ENCODE assay signal across 29 mouse cellular contexts in the genomic region with DNA sequence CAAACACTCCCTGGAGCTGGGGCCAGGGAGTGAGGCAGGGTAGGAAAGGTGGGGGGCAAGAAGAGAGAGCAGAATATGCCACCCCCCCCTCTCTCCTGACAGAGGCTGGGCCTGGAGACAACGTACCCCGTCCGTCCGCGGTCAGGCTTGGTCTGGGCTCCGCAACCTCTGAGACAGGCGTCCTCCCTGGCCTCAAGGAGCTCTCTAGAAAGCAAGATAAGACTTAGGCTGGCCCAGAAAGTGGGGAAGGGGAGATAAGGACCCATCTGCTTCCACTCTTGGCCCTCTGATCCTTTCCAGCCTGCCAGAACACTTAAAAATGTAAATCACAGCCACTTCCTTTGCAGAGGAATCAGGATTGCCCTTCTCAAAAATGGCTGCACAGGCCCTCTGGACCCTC. TPM values are rescaled to one million over a fixed set of nuclear protein-coding genes. Genes with fewer than 3 reads are reported as not detected.
DNase-seq lines count a peak whose midpoint lies in the region; ATAC-seq and TF ChIP-seq lines count a peak whose summit lies in the region.
"Had no signal": no experiment of that assay in that cellular context is flagged by ENCODE, and none has a peak within 500 bp of the region (broad histone marks: within the 10 kb centered on the region; RNA-seq: fewer than 3 reads in every experiment).

No protein-coding gene starts in this region.

- peak overlapping the region; percentile 50; the same call in 1 of the 2 replicates for H3K27ac ChIP-seq in heart, embryonic 13.5 days (replicated peaks)
- no peak overlapping the region for H3K27ac ChIP-seq in midbrain, embryonic 11.5 days (ENCODE audit: low read depth, low read length)
- H3K27ac ChIP-seq in midbrain, embryonic 15.5 days = no peak overlapping the region
- H3K27ac ChIP-seq in intestine, embryonic 16.5 days (ENCODE audit: low read length) = peak overlapping the region; percentile 7; the same call in 1 of the 2 replicates
- H3K27ac ChIP-seq in gastrocnemius, adult 2 months = no peak overlapping the region
- H3K27ac ChIP-seq: hindbrain, embryonic 13.5 days; kidney, embryonic 15.5 days; liver, embryonic 14.5 days; macrophage; midbrain, embryonic 10.5 days; neural tube, embryonic 15.5 days had no signal

- no peaks in the 10 kb centered on the region for H3K36me3 ChIP-seq in heart, embryonic 13.5 days
- no peaks in the 10 kb centered on the region for H3K36me3 ChIP-seq in midbrain, embryonic 11.5 days (ENCODE audit: control insufficient read depth, insufficient read depth, low read length)
- H3K36me3 ChIP-seq in midbrain, embryonic 15.5 days (replicated peaks) = no peaks in the 10 kb centered on the region
- no peaks in the 10 kb centered on the region for H3K36me3 ChIP-seq in intestine, embryonic 16.5 days (ENCODE audit: control insufficient read depth, insufficient read depth, low read length)
- H3K36me3 ChIP-seq: hindbrain, embryonic 13.5 days; kidney, embryonic 15.5 days; midbrain, embryonic 10.5 days; neural tube, embryonic 15.5 days had no signal

- no peak for ATAC-seq in heart, embryonic 13.5 days (ENCODE audit: extremely low read depth, insufficient number of reproducible peaks, low FRiP score, low TSS enrichment)
- ATAC-seq in midbrain, embryonic 11.5 days (ENCODE audit: low FRiP score) = no peak
- no peak for ATAC-seq in midbrain, embryonic 15.5 days (replicated peaks)
- 0 out of 2 replicates have a peak, but pooled peaks have one; percentile 40 for ATAC-seq in intestine, embryonic 16.5 days
- ATAC-seq: inflammation-experienced regulatory T-cells, adult 6 months had no signal

- H3K9ac ChIP-seq in heart, embryonic 13.5 days = peak overlapping the region; percentile 56
- H3K9ac ChIP-seq in midbrain, embryonic 11.5 days (ENCODE audit: low read length) = no peak overlapping the region
- no peak overlapping the region for H3K9ac ChIP-seq in midbrain, embryonic 15.5 days
- H3K9ac ChIP-seq in intestine, embryonic 16.5 days (ENCODE audit: low read depth, low read length) = no peak overlapping the region
- H3K9ac ChIP-seq: hindbrain, embryonic 13.5 days; kidney, embryonic 15.5 days; liver, embryonic 14.5 days; neural tube, embryonic 15.5 days had no signal

- no peaks in the 10 kb centered on the region for H3K9me3 ChIP-seq in heart, embryonic 13.5 days
- H3K9me3 ChIP-seq in midbrain, embryonic 11.5 days (ENCODE audit: control insufficient read depth, low read length) = no peaks in the 10 kb centered on the region
- no peaks in the 10 kb centered on the region for H3K9me3 ChIP-seq in midbrain, embryonic 15.5 days
- H3K9me3 ChIP-seq in intestine, embryonic 16.5 days (ENCODE audit: control insufficient read depth, low read length) = no peaks in the 10 kb centered on the region
- H3K9me3 ChIP-seq: hindbrain, embryonic 13.5 days; kidney, embryonic 15.5 days; midbrain, embryonic 10.5 days; neural tube, embryonic 15.5 days had no signal

- H3K4me1 ChIP-seq in heart, embryonic 13.5 days = peaks cover 29% of the 10 kb centered on the region
- no peaks in the 10 kb centered on the region for H3K4me1 ChIP-seq in midbrain, embryonic 11.5 days (ENCODE audit: control insufficient read depth, insufficient read depth, low read length)
- no peaks in the 10 kb centered on the region for H3K4me1 ChIP-seq in midbrain, embryonic 15.5 days
- H3K4me1 ChIP-seq in intestine, embryonic 16.5 days (ENCODE audit: control insufficient read depth, insufficient read depth, low read length) = no peaks in the 10 kb centered on the region; the same call in 1 of the 2 replicates
- H3K4me1 ChIP-seq: neural tube, embryonic 15.5 days had no signal

- intact Hi-C loops in gastrocnemius, adult 2 months (cut with DNase I) = loop anchor here (2.0 kb wide), 1 partner anchor 68 kb away; no protein-coding TSS in a partner anchor

- H3K4me2 ChIP-seq in heart, embryonic 13.5 days = peak overlapping the region; percentile 34
- H3K4me2 ChIP-seq in midbrain, embryonic 11.5 days = no peak overlapping the region
- no peak overlapping the region for H3K4me2 ChIP-seq in midbrain, embryonic 15.5 days
- H3K4me2 ChIP-seq in intestine, embryonic 16.5 days (ENCODE audit: low read depth, low read length) = no peak overlapping the region
- H3K4me2 ChIP-seq: hindbrain, embryonic 13.5 days; kidney, embryonic 15.5 days; neural tube, embryonic 15.5 days had no signal

- no peak for DNase-seq in heart, adult 11 months
- DNase-seq in midbrain, embryonic 11.5 days (ENCODE audit: low spot score, missing footprints) = peak; percentile 87
- DNase-seq in kidney, adult 8-10 months = no peak
- DNase-seq in gastrocnemius, adult 2 months = no peak
- DNase-seq: adrenal gland, postnatal 10 days; cerebellum, adult 18-20 months; cerebellum, postnatal 14 days; heart, postnatal 10 days; kidney, postnatal 36 days; layer of hippocampus, postnatal 36 days; right cerebral cortex, adult 18-20 months; right cerebral cortex, postnatal 4 days; thymus, postnatal 36 days had no signal

- no peak overlapping the region for H3K4me3 ChIP-seq in heart, embryonic 13.5 days
- H3K4me3 ChIP-seq in midbrain, embryonic 11.5 days (ENCODE audit: low read depth, low read length) = no peak overlapping the region
- H3K4me3 ChIP-seq in midbrain, embryonic 15.5 days = no peak overlapping the region
- no peak overlapping the region for H3K4me3 ChIP-seq in intestine, embryonic 16.5 days (ENCODE audit: low read length)
- no peak overlapping the region for H3K4me3 ChIP-seq in gastrocnemius, adult 2 months
- H3K4me3 ChIP-seq: hindbrain, embryonic 13.5 days; kidney, embryonic 15.5 days; midbrain, embryonic 10.5 days; neural tube, embryonic 15.5 days had no signal

- TF ChIP-seq CTCF in gastrocnemius, adult 2 months (IDR thresholded peaks at IDR 0.05) = no peak

- 2% methylated on average over 6 of the region's 7 CpGs for WGBS in heart, embryonic 13.5 days
- WGBS in midbrain, embryonic 11.5 days = 40% methylated on average over 7 of the region's 7 CpGs
- 49% methylated on average over 7 of the region's 7 CpGs for WGBS in midbrain, embryonic 15.5 days
- WGBS in intestine, embryonic 16.5 days = 55% methylated on average over 7 of the region's 7 CpGs

- H3K27me3 ChIP-seq in heart, embryonic 13.5 days (replicated peaks) = peaks cover 17% of the 10 kb centered on the region; the same call in 1 of the 2 replicates
- no peaks in the 10 kb centered on the region for H3K27me3 ChIP-seq in midbrain, embryonic 11.5 days (ENCODE audit: control insufficient read depth, insufficient read depth, low read length)
- no peaks in the 10 kb centered on the region for H3K27me3 ChIP-seq in midbrain, embryonic 15.5 days (replicated peaks)
- H3K27me3 ChIP-seq in intestine, embryonic 16.5 days (replicated peaks; ENCODE audit: control insufficient read depth, insufficient read depth, low read length) = no peaks in the 10 kb centered on the region
- H3K27me3 ChIP-seq: neural tube, embryonic 15.5 days had no signal

RNA-seq across cellular contexts. Expression of a gene that starts 33.8 kb away (rescaled TPM):
- 19.7 and 24.3 TPM in 2 replicates for polyA plus RNA-seq in heart, embryonic 13.5 days (2015; fragmentation: Nextera tagmentation; extraction: Ambion mirVana)
- polyA plus RNA-seq in midbrain, embryonic 11.5 days (2014; fragmentation: Nextera tagmentation; extraction: Ambion mirVana) = not detected in 2 replicates
- not detected in 2 replicates for polyA plus RNA-seq in midbrain, embryonic 15.5 days (2015; fragmentation: Nextera tagmentation; extraction: Ambion mirVana)
- polyA plus RNA-seq in intestine, embryonic 16.5 days (2015; fragmentation: Nextera tagmentation; extraction: Ambion mirVana) = 22.0 and 23.0 TPM in 2 replicates
- not detected for total RNA-seq in gastrocnemius, adult 2 months (2021)
- total RNA-seq: gastrocnemius, adult 18-20 months; granulocyte monocyte progenitor cell, adult 5-6 weeks; layer of hippocampus, adult 8-10 months; layer of hippocampus, postnatal 36 days; left cerebral cortex, postnatal 10 days had no signal
- polyA plus RNA-seq: C2C12; forebrain, embryonic 11.5 days; hindbrain, embryonic 13.5 days; inflammation-experienced regulatory T-cells, adult 6 months; macrophage; midbrain, embryonic 10.5 days; neural tube, embryonic 15.5 days had no signal

Comparison
In these comparisons a context has a peak if more than half of its experiments do, and no peak if none do; other contexts are left out.
1. H3K27ac ChIP-seq: peak in heart, embryonic 13.5 days (single experiment) and intestine, embryonic 16.5 days (single experiment); none in midbrain, embryonic 11.5 days (single experiment), midbrain, embryonic 15.5 days (single experiment) and gastrocnemius, adult 2 months (single experiment).
2. RNA of a gene that starts 33.8 kb away (polyA plus RNA-seq): 19.7 to 24.3 TPM in heart, embryonic 13.5 days and 22.0 to 23.0 TPM in intestine, embryonic 16.5 days; not detected in midbrain, embryonic 11.5 days and not detected in midbrain, embryonic 15.5 days; every median in the first group is over 10 times any median in the second.